Mouse (Mus musculus) adrenal gland, adult 18-20 months (tissue): ENCODE results near the gene Gdpd1. TPM values are rescaled to one million over a fixed set of nuclear protein-coding genes. Genes with fewer than 3 reads are reported as not detected.
"Not testable (repeated sequence)": the region's sequence is repeated elsewhere in the genome, so short reads cannot be mapped to it uniquely, and the experiment has no call there.

Experiments used
- DNase-seq, 2 experiments: peaks; one replicate each; pipeline ENCODE4 v3.0.0; 2021 to 2022; ENCODE audit warnings: low spot score in 2 of 2
- long read RNA-seq, 2 experiments: library from polyadenylated mRNA; stranded (forward); transcript quantifications; one replicate each; pipeline ENCODE4 v2.0.0; 2021
- total RNA-seq, 2 experiments: library from RNA; stranded (reverse); gene quantifications; 1 replicate in 1 of 2; 2 replicates in 1 of 2; pipeline ENCODE4 v1.2.3; 2021

The Gdpd1 gene
- 1 to 10 TPM; 3.7 to 6.3 TPM for total RNA-seq
- long read RNA-seq, experiment 1, partial matches to known transcripts = 0 of 4 reads
- long read RNA-seq, experiment 1, other reads (novel, unspliced or antisense) = 1 of 4 reads
- long read RNA-seq, experiment 2, transcript Gdpd1-201 (10 exons, 2,336 nt) = major isoform, 16 of 18 reads
- long read RNA-seq, experiment 2, partial matches to known transcripts = 0 of 18 reads
- long read RNA-seq, experiment 2, other reads (novel, unspliced or antisense) = 2 of 18 reads

DNA sequence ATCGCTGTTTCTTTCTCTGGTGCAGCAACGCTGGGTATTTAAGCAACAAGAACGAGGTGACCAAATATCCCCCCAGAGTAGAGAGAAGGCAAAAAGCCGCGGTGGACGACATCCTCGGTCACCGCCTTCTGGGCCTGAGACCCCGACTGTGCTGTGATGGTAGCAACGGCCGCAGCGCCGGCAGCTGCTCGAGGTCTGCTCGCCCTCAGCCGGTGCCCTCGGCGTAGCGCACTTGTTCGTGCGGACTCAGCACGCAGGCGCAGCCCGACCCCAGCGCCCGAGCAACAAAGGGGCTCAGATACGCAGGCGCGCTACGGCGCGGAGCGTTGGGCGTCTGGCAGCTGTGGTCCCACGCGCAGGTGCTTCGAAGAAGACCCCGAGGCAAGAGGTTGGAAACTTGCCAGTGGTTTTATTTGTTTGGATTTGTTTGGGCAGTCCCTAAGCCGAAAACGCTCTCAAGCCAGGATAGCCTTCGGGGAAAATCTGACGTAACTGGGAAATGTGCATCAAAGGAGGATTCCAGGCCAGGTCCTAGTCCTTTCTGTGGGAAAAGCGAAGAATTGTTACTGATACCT is at the start of gene Gdpd1:
Gene Gdpd1 (minus strand): TSS at position 197 of the 575 bp plus-strand sequence.
- peak; percentile 79 to 82 for DNase-seq

DNA sequence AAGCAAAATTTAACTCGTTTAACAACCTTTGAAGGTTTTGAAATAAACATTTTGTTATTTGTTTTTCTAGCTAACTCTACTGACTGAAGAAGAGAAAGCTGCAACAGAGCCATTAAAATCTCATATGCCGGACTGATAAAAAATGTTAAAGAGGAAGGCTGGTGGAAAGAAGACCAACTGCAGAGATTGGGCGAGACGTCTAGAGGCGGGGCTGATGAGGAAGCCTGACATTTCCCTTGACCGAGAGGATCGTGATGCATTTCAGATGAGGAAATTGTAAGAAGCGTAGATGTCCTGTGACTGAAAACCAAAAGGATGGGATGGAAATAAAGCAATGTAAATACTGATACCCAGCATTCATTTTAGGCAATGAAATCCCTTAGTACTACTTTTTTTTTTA is 48.0 kb upstream of the Gdpd1 start:
- no peak for DNase-seq

DNA sequence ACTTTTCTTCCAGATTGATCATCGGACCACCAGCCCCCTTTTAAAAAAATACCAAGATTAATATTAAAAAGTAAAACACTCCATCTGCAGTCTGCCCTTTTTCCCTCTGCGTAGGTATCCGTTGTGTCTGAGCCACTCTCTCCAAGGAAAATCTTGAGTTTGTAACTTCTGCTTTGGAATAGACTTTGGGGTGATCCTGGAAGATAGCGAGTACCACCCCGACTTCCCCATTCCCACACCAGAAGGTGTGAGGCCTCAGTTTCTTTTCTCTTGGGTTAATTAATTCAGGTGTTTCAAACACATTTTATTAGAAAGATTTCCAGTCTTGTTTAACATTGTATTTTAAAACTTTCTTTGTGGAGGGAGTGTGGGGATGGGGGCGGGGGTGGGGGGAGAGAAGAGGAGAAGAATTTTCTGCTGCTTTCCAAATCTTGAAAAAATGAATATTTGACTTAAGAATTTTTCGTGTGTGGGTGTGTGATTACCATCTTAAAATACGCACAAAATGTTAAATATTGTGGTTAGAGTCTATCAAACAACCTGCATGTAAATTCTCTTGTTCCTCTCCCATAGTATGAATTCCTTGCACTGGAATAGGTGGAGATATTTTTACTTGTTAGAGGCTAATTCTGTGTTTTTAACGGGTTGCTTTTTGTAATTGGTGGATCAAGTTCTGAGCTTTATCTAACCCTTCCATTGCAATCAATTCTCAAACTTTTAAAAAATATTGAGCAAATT is 36.5 kb upstream of the Gdpd1 start:
- no peak for DNase-seq

DNA sequence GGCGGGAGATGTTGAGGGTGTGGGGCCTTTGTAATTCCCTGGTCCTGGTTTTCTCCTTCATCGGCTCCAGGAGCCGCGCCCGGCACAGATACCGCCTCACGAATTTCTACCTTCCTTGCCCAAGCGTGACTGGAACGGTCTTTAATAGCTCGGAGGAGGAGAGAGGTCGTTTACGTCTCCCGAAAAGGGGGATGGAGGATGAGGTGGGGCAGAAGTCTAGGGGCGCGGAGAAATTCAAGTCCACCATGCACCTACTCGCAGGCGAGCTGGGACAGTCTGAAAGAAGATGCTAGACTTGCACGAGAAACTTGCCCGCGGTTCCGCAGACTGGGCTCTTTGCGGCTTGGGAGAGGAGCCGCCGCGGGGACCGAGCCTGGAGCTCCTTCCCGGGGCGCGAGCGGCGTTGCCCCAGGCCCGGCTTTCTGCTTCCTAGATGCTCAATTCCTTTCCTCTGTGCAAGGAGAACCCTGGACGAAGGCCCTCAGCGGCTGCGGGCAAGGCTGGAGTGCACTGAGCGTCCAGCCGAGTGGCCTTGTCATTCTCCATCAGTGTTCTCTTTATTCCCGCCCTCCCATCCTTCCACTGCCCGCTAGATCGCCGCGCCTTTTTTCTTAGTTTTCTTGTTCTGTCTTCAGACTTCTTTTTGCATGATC is 35.8 kb upstream of the Gdpd1 start:
- peak; percentile 29 to 36 for DNase-seq

- peak; percentile 88 to 91 for DNase-seq
Observed at GRCm38 (mm10) chr11:87108755-87109518, 35.1 kb upstream of the Gdpd1 start, which contains the start of gene Ska2. TSS of gene Ska2 (plus strand) at chr11:87109234.

DNA sequence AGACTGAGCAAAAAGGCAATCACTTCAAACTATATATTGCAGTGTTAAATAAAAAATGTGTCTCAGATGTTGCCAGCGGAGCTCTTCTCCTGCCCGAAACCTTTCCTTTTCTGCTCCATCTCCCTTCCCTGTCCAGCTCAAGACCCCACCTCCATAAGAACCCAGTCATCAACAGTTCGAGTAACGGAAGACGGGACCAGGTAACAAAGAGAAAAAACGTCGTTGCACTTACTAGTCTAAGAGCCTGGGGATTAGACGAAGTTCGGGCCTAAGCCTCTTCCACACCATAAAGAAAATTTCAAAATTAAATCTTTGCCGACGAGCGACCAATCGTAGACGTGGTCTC is 34.5 kb upstream of the Gdpd1 start, which contains the start of gene Prr11:
Gene Prr11 (minus strand): TSS at position 300 of the 346 bp plus-strand sequence.
- no peak for DNase-seq

DNA sequence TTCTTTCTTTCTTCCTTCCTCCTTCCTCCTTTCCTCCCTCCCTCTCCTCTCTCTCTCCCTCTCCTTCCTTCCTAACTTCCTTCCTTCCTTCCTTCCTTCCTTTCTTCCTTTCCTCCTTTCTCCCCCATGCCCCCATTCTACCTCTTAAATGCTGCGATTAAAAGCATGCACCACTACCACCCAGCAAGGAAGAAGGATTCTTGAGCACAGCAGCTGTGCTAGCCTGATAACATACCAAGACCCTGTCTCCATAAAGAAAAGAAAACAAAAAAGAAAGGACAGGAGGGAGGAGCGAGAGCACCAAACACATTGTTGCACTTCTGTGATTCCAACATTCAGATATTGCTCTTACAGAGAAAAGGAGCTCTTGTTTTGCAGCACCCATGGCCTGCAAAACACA is 13.3 kb upstream of the Gdpd1 start:
- no peak for DNase-seq

- peak; percentile 74 to 75 for DNase-seq
Observed at GRCm38 (mm10) chr11:87086290-87086984, 12.6 kb upstream of the Gdpd1 start, which contains the start of gene Smg8. TSS of gene Smg8 (minus strand) at chr11:87086774.

DNA sequence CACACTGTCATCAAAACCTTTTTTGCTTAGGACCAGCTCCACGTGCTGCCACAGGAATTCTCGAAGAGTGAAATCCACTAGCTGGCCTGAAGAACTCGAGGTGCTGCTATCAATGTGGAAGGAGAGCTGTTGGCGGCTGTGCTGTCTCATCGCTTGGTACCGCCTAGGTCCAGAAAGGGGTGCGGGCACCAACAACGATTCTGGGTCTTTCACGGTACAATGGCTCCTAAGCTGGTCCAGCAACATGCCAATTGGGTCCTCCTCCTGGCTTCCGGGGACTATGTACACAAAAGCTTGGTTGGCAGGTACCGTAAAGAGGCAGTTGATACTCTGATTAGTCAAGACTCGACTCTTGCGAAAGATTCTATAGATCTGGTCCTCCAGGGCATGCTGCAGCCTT is 11.6 kb upstream of the Gdpd1 start:
- DNase-seq = no peak

- no peak for DNase-seq
Observed at GRCm38 (mm10) chr11:87083712-87084111, 9.8 kb upstream of the Gdpd1 start.

DNA sequence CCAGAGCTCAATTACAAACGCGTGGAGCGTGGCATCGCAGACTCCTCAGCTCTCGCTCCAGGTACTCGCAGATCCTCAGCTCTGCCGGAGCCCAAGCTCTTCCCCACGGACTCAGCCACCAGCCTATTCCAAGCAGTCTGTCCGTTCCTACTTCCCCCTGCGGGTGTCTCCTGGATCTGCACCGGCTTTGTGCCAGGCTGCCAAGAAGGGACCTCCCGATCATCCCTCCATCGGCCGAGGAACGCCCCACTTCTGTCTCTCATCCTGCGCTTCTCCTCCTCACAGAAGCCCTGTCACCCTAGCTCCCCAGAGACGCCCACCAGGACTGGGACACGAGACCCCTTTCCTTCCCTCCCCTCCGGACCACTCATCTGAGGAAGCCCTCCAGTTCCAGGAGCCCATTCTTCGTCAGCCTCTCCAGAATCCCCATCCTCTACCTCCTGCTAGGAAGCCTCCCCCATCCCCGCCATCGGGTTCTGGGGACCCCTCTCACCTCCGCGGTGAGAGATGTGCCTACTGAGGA is 458 bp downstream of the Gdpd1 start:
- DNase-seq = peak; percentile 50 to 55

DNA sequence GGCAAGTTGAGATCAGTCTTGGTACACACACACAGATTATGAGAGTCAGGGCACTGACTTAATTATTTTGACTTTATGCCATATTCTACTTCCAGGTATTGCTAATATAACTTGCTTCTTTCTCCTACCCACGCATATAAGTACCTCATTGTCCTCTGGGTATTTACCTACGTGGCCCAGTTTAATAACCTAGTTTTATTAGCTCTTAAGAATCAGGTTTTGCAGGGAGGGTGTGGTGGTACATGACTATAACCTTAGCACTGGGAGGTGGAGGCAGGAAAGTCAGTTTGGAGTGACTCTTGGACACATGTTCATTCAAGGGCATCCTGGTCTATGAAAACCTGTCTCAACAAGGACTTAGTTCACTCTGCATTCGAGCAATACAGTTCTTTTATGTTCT is 11.8 kb downstream of the Gdpd1 start:
- no peak for DNase-seq

DNA sequence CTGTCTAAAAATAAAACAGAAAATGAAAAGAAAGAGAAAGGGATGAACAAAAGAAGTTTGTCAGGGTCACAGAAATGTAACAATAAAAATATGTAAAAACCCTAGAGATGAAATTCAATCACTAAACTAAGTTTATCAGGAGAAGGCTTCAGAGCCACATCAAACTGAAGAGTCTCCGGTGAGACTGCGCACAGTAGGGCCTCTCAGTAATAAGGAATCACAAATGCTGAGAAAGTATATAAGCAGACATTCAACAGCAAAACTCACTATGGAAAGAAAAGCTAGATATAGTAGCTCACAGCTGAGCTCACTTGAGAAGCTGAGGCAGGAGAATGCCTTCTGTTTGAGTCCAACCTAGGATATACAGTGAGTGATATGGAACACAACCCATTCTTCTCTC is 13.5 kb downstream of the Gdpd1 start:
- no peak for DNase-seq

DNA sequence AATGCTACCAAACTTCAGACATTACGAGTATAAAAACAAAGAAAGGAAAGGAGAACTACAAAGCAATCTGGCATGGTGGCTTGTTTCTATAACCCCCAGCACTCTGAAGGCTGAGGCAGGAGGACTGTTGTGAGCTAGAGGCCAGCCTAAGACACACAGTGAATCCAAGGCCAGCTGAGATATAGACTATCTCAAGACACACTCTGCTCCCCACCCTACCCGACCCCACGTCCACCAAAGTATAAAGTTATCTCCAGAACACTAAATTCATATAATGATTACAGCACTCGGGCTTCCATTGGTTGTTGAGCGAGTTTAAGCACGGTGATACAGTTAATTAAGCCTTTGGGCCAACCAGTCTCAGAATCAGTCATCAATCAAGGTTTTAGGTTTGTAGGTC is 17.6 kb downstream of the Gdpd1 start:
- no peak for DNase-seq

- not testable (repeated sequence) for DNase-seq
Observed at GRCm38 (mm10) chr11:87048900-87049299, 25.0 kb downstream of the Gdpd1 start.

- DNase-seq = no peak
Observed at GRCm38 (mm10) chr11:87046968-87047367, 26.9 kb downstream of the Gdpd1 start.

GRCm38 (mm10) chr11:87043052-87043451 is 30.8 kb downstream of the Gdpd1 start:
- DNase-seq = no peak

DNA sequence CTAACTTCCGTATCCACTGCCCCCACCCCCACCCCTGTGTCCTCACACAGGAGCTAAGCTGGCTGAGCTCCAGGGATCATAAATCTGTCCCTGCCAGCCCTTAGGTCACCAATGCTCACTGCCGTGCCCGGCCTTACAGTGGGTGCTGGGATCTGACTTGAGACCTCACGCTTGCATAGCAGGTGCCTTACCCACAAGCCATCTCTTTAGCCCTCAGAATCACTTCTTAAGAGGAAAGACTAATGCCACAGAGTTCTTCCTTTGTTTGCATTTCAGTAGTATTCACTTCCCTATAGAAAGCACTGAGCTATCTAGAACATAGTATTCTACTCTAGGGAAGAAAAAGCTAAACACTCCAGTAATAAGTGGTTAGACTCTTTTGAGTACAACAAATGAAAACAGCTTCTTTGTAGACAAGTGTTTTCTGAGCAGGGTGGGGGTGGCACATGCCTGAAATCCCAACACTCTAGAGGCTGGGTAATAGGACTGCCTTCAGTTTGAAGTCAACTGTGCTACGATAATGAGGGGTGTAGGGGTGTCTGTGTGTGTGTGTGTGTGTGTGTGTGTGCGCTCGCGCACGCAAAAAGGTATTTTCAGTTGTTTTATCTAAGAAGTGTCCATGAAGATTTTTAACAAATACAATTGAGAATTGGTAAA is 34.4 kb downstream of the Gdpd1 start:
- DNase-seq = peak in 1 of 2 experiments; percentile 22

DNA sequence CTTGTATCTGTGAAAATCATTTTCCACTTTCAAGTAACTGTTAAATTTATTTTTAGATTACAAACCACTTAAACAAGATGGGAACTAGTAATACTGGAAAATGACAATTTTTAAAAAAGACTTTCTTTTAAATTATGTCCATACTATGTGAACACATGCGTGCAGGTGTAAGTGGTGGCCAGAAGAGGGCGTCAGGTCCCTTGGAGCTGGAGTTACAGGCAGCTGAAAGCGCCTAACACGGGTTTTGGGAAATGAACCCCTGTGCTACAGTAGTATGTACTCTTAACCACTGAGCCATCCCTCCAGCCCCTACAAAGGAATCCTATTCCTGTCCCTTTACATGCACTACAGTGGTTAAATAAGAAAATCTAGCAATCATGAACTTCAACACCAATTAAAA is 37.7 kb downstream of the Gdpd1 start:
- DNase-seq = no peak

DNA sequence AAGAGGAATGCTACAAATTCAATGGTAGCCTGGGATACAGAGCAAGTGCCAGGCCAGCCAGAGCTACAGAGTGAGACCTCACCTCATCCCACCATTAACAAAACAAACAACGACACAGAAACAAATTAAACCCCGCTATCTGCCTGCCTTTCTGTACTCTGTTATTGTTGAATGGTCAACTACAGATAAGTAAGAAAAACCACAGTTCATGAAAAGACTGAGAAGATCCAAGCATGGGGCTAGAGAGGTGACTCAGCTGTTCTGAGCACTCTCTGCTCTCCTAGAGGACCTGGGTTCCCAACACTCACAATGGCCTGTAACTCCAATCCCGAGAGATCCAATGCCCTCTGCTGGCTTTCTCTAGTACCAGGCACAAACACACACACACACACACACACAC is 45.6 kb downstream of the Gdpd1 start:
- no peak for DNase-seq
